Mouse (Mus musculus) c-Kit-positive CD71-positive TER-119-negative erythroid progenitor cells, embryonic 14.5 days (primary cell): Measurements from ENCODE around the gene Ifne.

Source experiments
- DNase-seq: peaks from one replicate; pipeline ENCODE4 v3.0.0-alpha.2; 2013; ENCODE audit warnings: low read depth

Ifne gene

DNA sequence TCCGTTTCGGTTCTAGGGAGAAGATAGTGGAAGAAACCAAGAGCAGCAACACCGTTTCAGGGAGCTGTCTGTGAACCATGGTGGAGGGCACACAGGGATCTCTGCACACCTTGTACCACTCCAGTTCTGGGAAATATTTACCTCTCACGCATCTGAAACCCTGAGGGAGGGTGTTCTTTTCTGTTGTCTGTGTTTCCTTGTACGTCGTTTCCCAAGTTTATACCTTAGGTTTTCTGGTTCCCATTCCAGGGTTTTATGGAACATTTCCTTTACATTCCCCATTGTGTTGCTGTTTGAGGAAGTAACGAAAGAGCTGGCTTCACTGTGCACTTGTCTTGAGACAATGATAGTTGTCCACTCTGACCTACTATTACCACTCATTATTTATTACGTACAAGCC is at the start of gene Ifne:
Gene Ifne (minus strand): TSS at position 101 of the 400 bp plus-strand sequence.
- DNase-seq: no peak

DNA sequence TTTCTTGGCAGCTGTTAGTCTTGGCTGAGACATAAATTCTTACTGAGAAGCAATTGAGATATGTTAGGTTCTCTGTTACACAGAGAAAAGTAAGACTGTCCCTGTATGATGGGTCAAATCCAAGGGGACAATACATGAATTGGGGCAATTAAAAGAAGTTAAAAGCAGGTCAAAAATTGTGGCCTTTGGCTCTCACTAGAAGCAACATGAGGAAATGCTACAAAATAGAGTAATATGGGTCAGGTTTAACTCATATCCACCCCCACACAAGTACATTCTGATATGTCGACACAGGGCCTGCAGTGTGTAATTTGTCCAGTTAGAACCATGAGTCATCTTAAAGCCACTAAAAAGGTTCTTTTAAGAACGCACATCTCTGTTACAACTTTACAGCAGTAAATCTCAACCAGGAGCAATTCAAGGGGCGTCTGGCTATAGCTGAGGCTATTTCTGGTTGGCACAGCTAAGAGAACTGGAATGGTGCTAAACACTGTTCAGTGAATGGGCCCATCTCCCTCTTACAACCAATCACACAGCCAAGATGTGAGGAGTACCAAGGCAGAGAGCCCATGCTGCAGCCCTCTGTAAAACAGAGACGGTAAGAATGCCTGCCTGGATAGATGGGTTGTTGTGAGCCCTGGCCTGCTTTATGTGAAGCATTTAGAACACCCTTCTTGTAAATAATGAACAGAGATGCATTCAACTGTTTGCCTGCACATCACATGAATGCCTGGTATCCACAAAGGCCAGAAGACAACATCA is 48.5 kb upstream of the Ifne start:
- DNase-seq: no peak

- DNase-seq: no peak
Measured at GRCm38 (mm10) chr4:88927850-88928249, 47.8 kb upstream of the Ifne start.

DNA sequence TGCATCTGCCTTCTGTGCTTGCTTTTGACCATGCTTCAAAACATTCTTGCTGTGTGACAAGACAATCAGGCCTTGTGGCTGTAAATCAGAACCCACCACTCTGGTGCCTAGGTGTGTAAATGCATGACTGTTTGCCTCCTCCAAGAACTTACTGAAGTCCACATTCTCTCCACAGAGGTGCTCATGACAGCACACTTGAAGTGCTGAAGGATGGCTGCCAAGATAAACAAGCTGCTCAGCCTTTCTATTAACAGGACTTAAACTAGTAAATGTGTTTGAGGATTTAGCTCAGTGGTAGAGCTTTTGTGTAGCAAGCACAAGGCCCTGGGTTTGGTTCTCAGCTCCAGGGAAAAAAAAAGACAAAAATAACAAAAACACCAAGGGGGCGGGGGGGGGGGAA is 46.6 kb upstream of the Ifne start:
- DNase-seq: no peak

DNA sequence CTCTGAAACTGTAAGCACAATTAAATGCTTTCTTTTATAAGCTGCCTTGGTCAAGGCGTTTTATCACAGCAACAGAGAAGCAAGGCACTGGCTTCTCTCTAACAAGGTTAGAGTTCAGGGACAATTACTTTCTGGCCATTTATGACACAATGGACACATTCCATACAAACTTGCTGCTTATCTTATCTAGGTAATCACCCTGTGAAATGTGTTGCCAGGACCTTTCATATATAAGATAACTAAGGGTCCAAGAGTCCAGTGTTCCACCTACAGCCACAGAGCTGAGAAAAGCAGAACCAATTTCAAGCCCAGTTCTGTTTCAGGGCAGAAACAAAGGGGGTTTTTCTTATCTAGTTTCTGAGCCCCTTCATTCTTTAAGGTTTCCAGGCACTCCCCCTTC is 46.1 kb upstream of the Ifne start:
- no peak for DNase-seq

GRCm38 (mm10) chr4:88925456-88925855 is 45.5 kb upstream of the Ifne start:
- no peak for DNase-seq

DNA sequence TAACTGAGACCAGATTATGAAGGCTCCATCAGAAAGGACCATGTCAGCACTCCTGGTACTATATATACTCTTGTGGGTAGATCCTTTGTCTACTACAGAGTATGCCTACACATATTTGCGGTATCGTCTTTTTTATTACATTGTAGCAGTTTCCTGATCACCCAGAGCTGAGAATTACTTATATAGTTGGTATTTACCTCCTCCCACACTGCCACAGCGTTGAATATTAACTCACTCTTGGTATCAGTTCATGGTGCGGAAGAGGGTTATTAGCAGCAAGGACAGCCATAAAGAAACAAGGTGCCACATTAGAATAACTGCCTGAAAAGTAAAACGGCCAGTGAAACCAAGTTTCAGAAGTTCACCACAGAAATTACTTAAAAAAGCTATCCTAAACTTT is 41.3 kb upstream of the Ifne start:
- no peak for DNase-seq

DNA sequence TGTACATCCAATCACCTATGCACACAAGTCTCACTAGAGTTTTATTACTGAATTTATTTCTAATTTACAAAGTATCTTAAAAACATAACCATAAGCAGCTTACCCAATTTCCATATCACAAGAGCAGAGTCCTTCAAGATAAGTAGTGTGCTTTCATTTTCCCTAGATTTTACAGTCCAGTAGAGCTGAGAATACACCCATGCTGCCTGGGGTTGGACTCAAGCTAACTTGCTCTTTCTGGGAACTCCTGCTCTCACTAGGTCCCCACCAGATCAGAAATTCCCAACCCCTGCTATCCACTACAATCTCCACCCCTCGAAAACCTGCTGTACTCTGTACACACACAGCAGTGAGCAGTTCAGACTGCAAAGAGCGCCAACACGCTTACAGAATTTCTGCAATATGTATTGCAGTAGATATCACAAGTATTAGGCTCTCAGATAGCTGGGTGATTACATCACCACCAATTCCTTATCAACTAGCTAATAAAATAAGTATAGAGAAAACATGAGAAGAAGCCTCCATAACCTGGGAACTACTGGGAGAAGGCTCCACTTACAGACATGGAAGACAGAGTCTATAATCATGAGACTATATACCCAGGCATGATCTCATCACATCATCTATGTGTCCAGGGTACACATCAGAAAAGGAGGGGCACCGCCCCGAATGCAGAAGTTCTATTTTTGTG is 37.9 kb upstream of the Ifne start:
- no peak for DNase-seq

GRCm38 (mm10) chr4:88916306-88916705 is 36.3 kb upstream of the Ifne start:
- no peak for DNase-seq

DNA sequence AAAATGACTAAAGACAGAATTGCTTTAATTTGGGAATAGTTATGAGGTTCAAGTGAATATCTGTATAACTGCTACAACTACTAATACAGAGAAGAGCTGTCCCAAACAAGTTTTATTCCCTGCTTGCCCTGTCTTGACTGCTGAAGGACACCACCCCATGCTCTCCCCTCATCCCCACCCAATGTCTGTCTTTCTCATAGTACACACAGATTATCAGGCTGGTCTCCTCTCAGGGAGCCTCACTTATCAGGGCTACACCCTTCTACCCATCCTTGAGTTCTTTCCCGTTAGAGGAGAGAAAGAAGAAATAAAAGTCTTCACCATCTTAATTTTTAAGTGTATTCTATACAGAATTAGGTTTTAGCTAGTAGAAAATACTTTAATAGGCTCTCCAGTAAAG is 34.0 kb upstream of the Ifne start:
- DNase-seq: no peak

DNA sequence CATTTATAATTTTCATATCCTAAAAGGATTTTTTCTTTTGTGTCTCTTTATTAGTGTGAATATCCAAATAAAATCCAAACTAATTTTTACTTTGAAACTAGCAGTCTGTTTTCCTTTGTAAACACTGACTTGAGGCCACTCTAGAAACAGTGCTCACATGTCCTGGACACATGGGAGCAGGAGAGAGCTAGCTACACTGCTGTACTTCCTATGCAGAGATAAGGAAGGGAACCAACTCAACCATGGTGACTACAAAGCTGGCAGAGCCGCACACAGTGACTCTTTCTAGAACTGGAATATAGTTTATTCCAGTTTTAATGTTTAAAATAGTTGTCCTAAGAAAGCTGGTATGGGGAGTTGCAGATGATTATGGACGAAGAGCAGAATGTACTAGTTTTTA is 32.9 kb upstream of the Ifne start:
- DNase-seq: no peak

DNA sequence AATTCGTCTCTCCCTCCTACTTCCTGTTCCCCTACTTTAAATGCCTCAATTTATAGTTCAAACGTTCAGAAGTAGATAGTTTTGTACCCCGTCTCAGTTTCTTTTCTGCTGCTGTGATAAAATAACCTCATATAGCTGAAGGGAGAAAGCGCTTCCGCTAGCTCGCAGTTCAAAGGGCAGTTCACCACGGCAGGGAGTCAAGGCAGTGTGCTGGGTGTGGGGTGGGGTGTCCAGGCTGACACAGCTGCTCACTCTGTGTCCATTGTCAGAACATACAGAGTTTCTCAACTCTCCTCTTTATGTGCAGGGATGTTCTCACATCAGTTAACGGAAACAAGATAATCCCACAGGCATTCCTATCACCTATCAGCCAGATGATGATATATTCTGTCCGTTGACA is 32.2 kb upstream of the Ifne start:
- DNase-seq: no peak

GRCm38 (mm10) chr4:88909600-88910534 is 29.9 kb upstream of the Ifne start:
- DNase-seq: no peak

GRCm38 (mm10) chr4:88893201-88893754 is 13.3 kb upstream of the Ifne start:
- DNase-seq: no peak

DNA sequence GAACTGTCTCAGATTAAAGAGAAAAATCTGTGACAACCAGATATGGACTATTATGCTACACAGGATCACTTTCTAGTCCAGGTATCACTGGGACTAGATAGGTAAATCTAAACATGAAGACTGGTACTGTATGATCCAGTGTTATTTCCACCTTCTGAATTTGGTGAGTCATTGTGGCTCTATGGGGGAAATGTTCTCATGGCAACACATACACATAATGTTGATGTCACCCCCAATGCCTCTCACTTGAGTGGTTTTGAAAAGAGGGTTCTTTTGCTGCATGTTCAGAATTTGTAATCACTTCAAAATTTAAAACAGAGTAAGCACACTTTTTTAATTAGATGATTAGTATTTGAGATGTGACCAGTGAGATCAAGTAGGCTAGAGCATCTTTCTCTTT is 8.2 kb upstream of the Ifne start:
- DNase-seq: no peak

DNA sequence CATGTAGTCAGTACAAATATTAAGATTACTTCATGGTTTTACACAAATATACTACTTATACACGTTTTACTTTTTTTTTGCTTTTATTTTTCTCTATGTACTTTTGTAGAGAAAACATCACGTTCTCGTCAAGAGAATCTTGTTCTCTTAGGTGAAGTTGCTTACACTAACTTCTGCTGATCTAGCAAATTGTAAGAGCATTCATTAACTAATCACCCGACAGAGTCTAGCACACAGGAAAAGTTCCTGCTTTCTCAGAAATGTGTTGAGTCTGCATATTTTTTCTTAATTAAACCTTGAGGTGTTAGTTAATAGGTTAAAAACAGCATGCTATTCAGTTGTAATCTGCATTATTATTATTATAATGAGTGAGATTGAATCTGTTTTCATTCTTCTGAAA is 1.2 kb downstream of the Ifne start:
- DNase-seq: no peak

DNA sequence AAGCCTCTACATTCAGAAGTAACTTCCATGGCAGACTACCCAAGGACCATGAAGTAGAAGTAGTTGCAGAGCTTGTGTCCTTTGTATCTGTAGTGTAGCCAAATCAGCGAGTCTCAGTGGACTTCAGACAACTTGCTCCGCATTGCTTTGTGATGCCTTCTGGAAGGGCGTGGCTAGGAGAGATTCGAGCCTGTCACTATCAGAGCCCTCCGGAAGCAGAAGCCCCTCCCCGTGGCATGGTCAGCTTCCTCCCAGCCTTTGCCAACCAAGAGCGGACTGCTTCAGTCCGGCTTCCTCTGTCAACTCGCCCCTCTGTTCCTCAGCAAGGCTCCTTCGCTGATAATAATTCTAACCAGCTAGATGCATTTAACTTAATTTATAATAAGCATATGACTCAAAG is 1.8 kb downstream of the Ifne start:
- peak; percentile 36 for DNase-seq

DNA sequence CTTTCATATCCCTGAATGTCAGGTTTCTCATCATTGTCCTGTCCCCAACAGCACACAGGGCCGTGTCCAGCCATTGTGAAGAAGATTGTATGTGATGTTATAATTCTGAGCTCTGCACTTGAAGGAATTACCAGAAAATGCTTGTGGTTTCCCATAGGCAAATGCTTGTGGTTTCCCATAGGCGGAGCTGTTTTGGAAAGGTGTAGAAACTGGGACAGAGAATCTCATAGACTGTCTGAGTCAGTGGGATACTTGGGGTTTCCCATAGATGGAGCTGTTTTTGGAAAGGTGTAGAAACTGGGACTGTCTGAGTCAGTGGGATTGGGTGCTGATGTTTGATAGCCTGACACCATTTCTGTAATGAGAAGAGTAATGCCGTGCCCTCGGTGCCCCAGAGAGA is 3.5 kb downstream of the Ifne start:
- no peak for DNase-seq

DNA sequence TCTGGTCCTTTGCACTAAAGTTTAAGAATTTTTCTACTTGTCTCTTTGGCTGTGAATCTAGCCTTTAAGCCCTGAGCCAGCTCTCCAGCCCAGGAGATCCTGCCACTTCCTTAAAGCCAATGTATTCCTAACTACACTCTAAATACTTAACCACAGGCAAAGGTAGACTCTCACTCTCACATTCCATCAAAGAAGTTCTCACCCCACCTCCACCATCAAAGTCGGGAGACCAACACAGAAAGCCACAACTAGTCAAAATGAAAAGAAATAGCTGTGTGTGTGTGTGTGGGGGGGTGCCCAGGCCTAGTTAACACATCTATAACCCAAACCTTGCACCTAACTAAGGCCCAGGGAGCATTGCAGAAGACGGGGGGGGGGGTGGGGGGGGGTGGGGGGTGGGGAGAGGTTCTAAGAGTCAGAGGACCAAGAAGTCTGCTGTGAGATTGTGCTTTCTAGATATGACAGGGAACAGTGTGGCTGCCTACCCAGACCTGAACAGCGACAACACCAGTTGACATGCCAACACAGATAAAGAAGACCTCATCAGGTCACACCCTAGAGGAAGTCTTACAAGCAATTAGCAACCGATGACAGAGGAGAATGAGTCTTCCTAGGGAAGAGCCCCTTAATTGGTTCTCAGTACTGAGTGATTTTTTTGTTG is 4.4 kb downstream of the Ifne start:
- DNase-seq: peak; percentile 59

GRCm38 (mm10) chr4:88872691-88873090 is 7.3 kb downstream of the Ifne start:
- peak; percentile 54 for DNase-seq
